Mouse (Mus musculus) lung, embryonic 14.5 days (tissue): ENCODE measurements around the gene Fut4. TPM values are rescaled to one million over a fixed set of nuclear protein-coding genes. Genes with fewer than 3 reads are reported as not detected.
A peak's percentile ranks its signal among the peaks of the same experiment; 100 is the strongest.

Experiments
- ATAC-seq: fragments of 200-750 bp; cut with Nextera tagmentation; 2 replicates; pipeline ENCODE4 v1.8.0; 2017; ENCODE audit warnings: mild to moderate bottlenecking, moderate TSS enrichment, moderate library complexity; ENCODE audit not compliant: insufficient read depth
- DNase-seq: peaks from one replicate; pipeline ENCODE4 v3.0.0-alpha.2; 2015
- H3K27ac ChIP-seq: fragments of 300-500 bp; sonication (generic); 2 replicates; pipeline ENCODE4 v1.5.1; 2014; ENCODE audit warnings: low read depth, mild to moderate bottlenecking, moderate library complexity
- H3K27me3 ChIP-seq: fragments of 300-500 bp; sonication (generic); 2 replicates; pipeline ENCODE4 v1.6.1; 2014; ENCODE audit warnings: low read length, control low read depth; ENCODE audit not compliant: insufficient read depth
- H3K36me3 ChIP-seq: fragments of 300-500 bp; sonication (generic); 2 replicates; pipeline ENCODE4 v1.6.1; 2014; ENCODE audit warnings: control low read depth; ENCODE audit not compliant: insufficient read depth
- H3K4me1 ChIP-seq: fragments of 300-500 bp; sonication (generic); 2 replicates; pipeline ENCODE4 v1.6.1; 2014; ENCODE audit warnings: antibody characterized with exemption, control low read depth; ENCODE audit not compliant: insufficient read depth
- H3K4me2 ChIP-seq: fragments of 300-500 bp; sonication (generic); 2 replicates; pipeline ENCODE4 v1.6.1; 2014; ENCODE audit warnings: mild to moderate bottlenecking
- H3K4me3 ChIP-seq: fragments of 300-500 bp; sonication (generic); 2 replicates; pipeline ENCODE4 v1.5.1; 2014; ENCODE audit warnings: low read depth, low read length
- H3K9ac ChIP-seq: fragments of 300-500 bp; sonication (generic); 2 replicates; pipeline ENCODE4 v1.6.1; 2014
- H3K9me3 ChIP-seq: fragments of 300-500 bp; sonication (generic); 2 replicates; pipeline ENCODE4 v1.6.1; 2016; ENCODE audit warnings: low read depth, low read length, control low read depth
- CTCF ChIP-seq: IDR thresholded peaks from 2 replicates; pipeline ENCODE4 v1.5.1; 2016; ENCODE audit warnings: antibody characterized with exemption, low read depth
- WGBS: fragments of 180-500 bp; shearing (Covaris S2); extraction: QIAGEN DNeasy Blood & Tissue Kit; methylation state at CpG from one replicate; pipeline ENCODE4 v1.1.7; 2014; 5-methylcytosine and 5-hydroxymethylcytosine counted together
- polyA plus RNA-seq: library from polyadenylated mRNA; unstranded; fragments of >200 nt; fragmentation: Nextera tagmentation; extraction: Ambion mirVana; gene quantifications from 2 replicates; pipeline ENCODE4 v1.2.1, GENCODE M21; 2014

Gene Fut4
- 2.9 and 3.5 TPM in 2 replicates for polyA plus RNA-seq

DNA sequence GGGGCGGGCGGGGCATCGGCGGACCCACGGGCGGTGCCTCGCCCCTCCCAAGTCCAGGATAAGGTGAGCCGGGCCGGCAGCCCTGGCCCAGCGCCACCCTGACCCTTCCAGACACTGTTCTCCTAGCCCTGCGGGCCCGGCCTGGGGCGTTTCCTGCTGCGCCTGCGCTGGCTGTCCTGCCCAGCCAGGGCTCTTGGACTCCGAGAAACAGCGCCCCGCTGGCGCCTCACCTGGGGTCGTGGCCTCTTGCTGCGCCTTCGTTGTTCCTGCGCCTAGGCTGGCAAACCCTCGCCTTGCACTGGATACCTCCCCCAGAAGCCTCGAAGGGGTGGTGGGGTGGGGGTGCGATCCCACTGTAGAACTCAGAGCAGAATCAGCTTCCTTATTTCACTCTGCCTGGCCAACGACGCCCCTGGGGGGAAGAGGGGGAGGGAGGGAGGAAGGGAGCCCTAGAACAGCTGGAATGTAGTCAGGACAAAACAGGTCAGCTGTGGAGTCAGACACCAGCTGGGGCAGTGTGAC lies at the start of gene Fut4:
Gene Fut4, minus strand, starts transcription at position 393 of the 522 bp plus-strand sequence.
- Histone ChIP-seq H3K4me3 (peak within 1 kb of the TSS; percentile 55), H3K36me3 (no peaks in the 10 kb centered on the region), H3K4me1 (0 out of 2 replicates have a peak, but pooled peaks cover 6% of the 10 kb centered on the region), H3K27me3 (peaks cover 8% of the 10 kb centered on the region; the same call in 1 of the 2 replicates), H3K4me2 (peak within 1 kb of the TSS; percentile 97), H3K27ac (no peak within 1 kb of the TSS), H3K9ac (peak within 1 kb of the TSS; percentile 64), H3K9me3 (no peaks in the 10 kb centered on the region)
- WGBS, result under 1% methylated on average over 28 of the region's 28 CpGs
- DNase-seq (peak; percentile 64), ATAC-seq (peak; percentile 83)
- no peak for TF ChIP-seq CTCF

GRCm38 (mm10) chr9:14787356-14787755 lies 35.2 kb upstream of the Fut4 start:
- no peak overlapping the region for H3K9ac ChIP-seq
- H3K4me2 ChIP-seq, result no peak overlapping the region
- ATAC-seq (no peak), DNase-seq (no peak)
- H3K27me3 ChIP-seq, result no peaks in the 10 kb centered on the region
- H3K36me3 ChIP-seq, result peaks cover 57% of the 10 kb centered on the region
- no peaks in the 10 kb centered on the region for H3K9me3 ChIP-seq
- no peak overlapping the region for H3K27ac ChIP-seq
- 79% methylated on average over 6 of the region's 6 CpGs for WGBS
- TF ChIP-seq CTCF, result no peak
- H3K4me1 ChIP-seq, result 0 out of 2 replicates have a peak, but pooled peaks cover 8% of the 10 kb centered on the region
- no peak overlapping the region for H3K4me3 ChIP-seq

DNA sequence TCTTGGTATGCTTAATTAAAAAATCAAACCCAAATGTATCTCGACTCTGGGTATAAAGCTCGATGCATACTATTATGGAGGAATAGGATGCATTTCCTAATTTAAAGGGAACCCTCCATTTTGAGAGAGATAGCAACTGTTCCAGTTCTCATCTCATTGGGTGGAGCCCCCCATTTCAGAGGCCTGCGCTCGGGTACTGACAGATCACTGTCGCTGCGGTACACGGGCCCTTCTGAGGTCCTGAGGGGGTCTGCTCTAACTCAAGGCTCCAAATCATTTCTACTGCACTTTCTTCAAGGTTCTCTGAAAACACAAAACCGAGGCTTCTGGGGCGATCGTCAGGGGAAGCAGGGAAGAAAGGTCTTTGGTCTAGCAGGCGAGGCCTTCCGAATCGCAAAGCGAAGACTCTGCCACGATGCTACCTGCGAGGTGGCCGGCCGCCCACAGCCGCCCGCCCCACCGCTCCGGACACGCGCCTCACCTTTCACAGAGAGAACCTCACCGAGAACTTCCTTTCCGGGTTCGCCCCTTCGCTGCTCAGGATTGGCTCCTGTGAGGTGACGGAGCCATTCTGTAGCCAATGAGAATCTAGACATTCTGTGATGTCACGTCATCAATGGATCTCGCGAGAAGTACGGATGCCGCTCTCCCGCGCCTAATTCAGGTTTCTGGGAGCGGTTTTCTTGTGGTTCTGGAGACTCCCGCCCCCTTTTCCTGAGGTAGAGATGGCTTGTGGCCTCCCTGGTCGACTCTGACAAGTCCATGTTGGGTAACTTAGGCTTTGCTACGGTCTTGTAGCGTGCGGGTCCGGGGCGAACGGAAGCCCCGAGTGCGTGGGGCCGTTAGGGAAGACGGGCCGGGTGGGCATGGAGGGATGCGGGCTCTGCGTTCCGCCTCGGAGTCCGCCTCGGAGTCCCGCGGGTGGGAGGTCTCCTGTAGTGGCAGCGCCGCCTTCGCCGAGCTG lies 32.1 kb upstream of the Fut4 start, which contains the start of the genes Mre11a and Ankrd49:
Gene Mre11a, plus strand, starts transcription at position 616 of the 964 bp plus-strand sequence.
Gene Ankrd49, minus strand, starts transcription at position 818 of the 964 bp plus-strand sequence.
- WGBS, result under 1% methylated on average over 62 of the region's 62 CpGs
- Histone ChIP-seq H3K4me3 (peak within 1 kb of the TSS; percentile 73), H3K27ac (peak within 1 kb of the TSS; percentile 95), H3K4me2 (peak within 1 kb of the TSS; percentile 83), H3K9ac (peak within 1 kb of the TSS; percentile 85), H3K27me3 (no peaks in the 10 kb centered on the region), H3K4me1 (0 out of 2 replicates have a peak, but pooled peaks cover 8% of the 10 kb centered on the region), H3K9me3 (no peaks in the 10 kb centered on the region), H3K36me3 (peaks cover 59% of the 10 kb centered on the region)
- DNase-seq, result peak; percentile 100
- ATAC-seq, result peak; percentile 99
- 0 out of 2 replicates have a peak, but pooled peaks have one; percentile 13 for TF ChIP-seq CTCF

DNA sequence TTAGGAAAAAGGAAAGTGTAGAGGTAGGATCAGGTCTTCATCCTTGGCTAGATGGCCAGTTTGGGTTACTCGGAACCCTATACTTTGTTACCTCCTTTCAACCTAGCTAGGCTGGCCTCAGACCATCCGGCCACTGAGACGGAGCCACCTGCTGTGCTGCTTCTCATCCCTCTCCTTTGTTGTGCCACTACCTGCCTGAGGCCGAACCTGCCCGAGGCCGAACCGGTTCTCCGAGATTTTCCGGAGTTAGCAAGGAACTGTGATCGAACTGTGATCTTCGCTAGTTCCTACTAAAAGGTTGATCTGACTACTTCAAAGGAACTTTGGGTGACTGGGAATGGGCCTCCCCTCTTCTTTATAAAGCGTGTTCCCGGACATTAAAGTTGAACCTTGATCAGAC lies 26.1 kb upstream of the Fut4 start:
- H3K9ac ChIP-seq, result no peak overlapping the region
- H3K27ac ChIP-seq, result no peak overlapping the region
- H3K4me3 ChIP-seq, result no peak overlapping the region
- TF ChIP-seq CTCF, result no peak
- no peaks in the 10 kb centered on the region for H3K9me3 ChIP-seq
- peaks cover 30% of the 10 kb centered on the region for H3K36me3 ChIP-seq
- 40% methylated on average over 13 of the region's 13 CpGs for WGBS
- no peak overlapping the region for H3K4me2 ChIP-seq
- DNase-seq (no peak), ATAC-seq (no peak)
- no peaks in the 10 kb centered on the region for H3K27me3 ChIP-seq
- no peaks in the 10 kb centered on the region for H3K4me1 ChIP-seq

- H3K4me1 ChIP-seq, result no peaks in the 10 kb centered on the region
- H3K9ac ChIP-seq, result no peak overlapping the region
- H3K27ac ChIP-seq, result no peak overlapping the region
- H3K36me3 ChIP-seq, result no peaks in the 10 kb centered on the region
- no peak for ATAC-seq
- TF ChIP-seq CTCF, result peak; percentile 34; the same call in 1 of the 2 replicates
- no peak overlapping the region for H3K4me3 ChIP-seq
- WGBS, result 36% methylated on average over 2 of the region's 2 CpGs
- no peaks in the 10 kb centered on the region for H3K9me3 ChIP-seq
- no peaks in the 10 kb centered on the region for H3K27me3 ChIP-seq
- H3K4me2 ChIP-seq, result no peak overlapping the region
- peak; percentile 47 for DNase-seq
Observed at GRCm38 (mm10) chr9:14773813-14774212, 21.6 kb upstream of the Fut4 start.

DNA sequence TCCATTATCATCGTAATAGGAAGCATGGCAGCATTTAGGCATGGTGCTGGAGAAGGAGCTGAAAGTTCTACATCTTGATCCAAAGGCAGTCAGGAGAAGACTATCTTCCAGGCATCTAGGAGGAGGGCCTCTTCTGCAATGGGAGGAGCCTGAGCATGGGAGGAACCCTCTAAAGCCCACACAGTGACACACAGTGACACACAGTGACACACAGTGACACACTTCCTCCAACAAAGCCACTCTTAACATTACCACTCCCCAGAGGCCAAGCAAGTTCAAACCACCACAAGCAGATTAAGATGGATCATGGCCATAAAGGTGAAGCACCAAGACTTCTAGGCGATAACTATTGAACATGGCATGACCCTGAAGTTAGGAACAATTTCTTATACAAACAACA lies 19.9 kb upstream of the Fut4 start:
- ATAC-seq (no peak), DNase-seq (no peak)
- no peak overlapping the region for H3K27ac ChIP-seq
- H3K4me3 ChIP-seq, result no peak overlapping the region
- no peak for TF ChIP-seq CTCF
- no peaks in the 10 kb centered on the region for H3K4me1 ChIP-seq
- WGBS, result 85% methylated on average over 2 of the region's 2 CpGs
- H3K4me2 ChIP-seq, result no peak overlapping the region
- H3K9ac ChIP-seq, result no peak overlapping the region
- H3K9me3 ChIP-seq, result no peaks in the 10 kb centered on the region
- H3K36me3 ChIP-seq, result no peaks in the 10 kb centered on the region
- H3K27me3 ChIP-seq, result no peaks in the 10 kb centered on the region
